Mouse (Mus musculus): ENCODE measurements at regions not wholly inside any gene's neighbourhood (a gene's known extent, or its start where the extent isn't known, plus 50 kb on each side); places are given as distances from the start of the nearest gene placed in this dataset.
A peak's percentile ranks its signal among the peaks of the same experiment; 100 is the strongest.
"Not testable (repeated sequence)": the region's sequence is repeated elsewhere in the genome, so short reads cannot be mapped to it uniquely, and the experiment has no call there.

DNA sequence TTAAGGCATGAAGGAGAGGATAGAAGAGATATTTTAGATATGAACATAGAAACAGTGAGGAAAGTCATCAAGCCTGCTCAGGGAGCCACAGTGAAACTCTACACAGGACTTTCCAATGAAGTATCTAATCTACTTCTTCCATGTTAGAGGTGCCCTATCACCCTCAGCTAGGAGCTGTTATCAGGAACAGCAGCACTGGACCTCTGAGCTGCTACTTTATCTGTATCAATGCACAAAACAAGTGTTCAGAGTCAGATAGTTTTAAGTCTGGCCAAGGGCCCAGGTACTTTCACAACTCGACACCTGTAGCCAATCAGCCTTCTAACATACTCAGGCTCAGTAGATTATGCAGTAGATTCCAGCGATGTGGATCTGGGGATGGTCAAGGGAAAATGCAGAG lies 210.7 kb upstream of the Grid2 start:
- peak; percentile 69 for ATAC-seq (replicated peaks; ENCODE audit: insufficient number of reproducible peaks, low FRiP score, low TSS enrichment)
- no peak overlapping the region for H3K9ac ChIP-seq (ENCODE audit: low read depth, low read length)
- H3K4me2 ChIP-seq: no peak overlapping the region
- 45% methylated on average over 2 of the region's 2 CpGs for WGBS (ENCODE audit: insufficient replicate concordance)
- no peak overlapping the region for H3K27ac ChIP-seq (ENCODE audit: low read depth, low read length)
- H3K4me3 ChIP-seq (ENCODE audit: low read depth, low read length): no peak overlapping the region
- H3K36me3 ChIP-seq (ENCODE audit: control insufficient read depth, insufficient read depth, low read length): no peaks in the 10 kb centered on the region
- no peaks in the 10 kb centered on the region for H3K4me1 ChIP-seq (ENCODE audit: control insufficient read depth, insufficient read depth, low read length)
- H3K9me3 ChIP-seq (replicated peaks; ENCODE audit: control insufficient read depth, low read length): no peaks in the 10 kb centered on the region
- H3K27me3 ChIP-seq (ENCODE audit: control insufficient read depth, insufficient read depth, low read length): no peaks in the 10 kb centered on the region

DNA sequence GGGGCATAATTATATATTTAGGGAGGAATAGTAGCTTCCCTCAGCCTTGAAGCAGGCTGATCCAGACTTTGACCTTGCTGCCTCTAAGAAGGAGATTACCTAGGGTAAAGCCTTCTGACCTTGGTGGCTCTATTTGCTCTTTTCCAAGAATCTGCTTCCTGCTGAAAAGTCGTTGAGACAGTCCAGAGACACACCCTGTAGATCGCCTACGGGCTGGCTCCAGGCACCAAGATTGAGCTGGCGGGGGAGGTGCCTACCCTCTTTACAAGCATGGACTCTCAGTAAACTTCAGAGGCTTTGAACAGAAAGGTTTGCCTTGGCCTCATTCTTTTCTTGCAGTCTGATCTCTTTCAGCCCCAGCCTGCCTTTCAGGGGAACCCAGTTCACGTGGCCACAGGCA lies 191.1 kb upstream of the Grid2 start:
- not testable (repeated sequence) for ATAC-seq (replicated peaks; ENCODE audit: insufficient number of reproducible peaks, low FRiP score, low TSS enrichment); H3K9ac ChIP-seq (ENCODE audit: low read depth, low read length); H3K4me2 ChIP-seq; H3K4me3 ChIP-seq (ENCODE audit: low read depth, low read length); H3K27me3 ChIP-seq (ENCODE audit: control insufficient read depth, insufficient read depth, low read length); H3K4me1 ChIP-seq (ENCODE audit: control insufficient read depth, insufficient read depth, low read length); H3K27ac ChIP-seq (ENCODE audit: low read depth, low read length); H3K9me3 ChIP-seq (replicated peaks; ENCODE audit: control insufficient read depth, low read length); H3K36me3 ChIP-seq (ENCODE audit: control insufficient read depth, insufficient read depth, low read length)
- whole genome bisulfite sequencing (ENCODE audit: insufficient replicate concordance): 68% methylated on average over 5 of the region's 5 CpGs

GRCm38 (mm10) chr6:63088225-63088624 lies 167.5 kb upstream of the Grid2 start:
- no peak overlapping the region for H3K4me2 ChIP-seq
- no peak for ATAC-seq (replicated peaks; ENCODE audit: insufficient number of reproducible peaks, low FRiP score, low TSS enrichment)
- no peak overlapping the region for H3K27ac ChIP-seq (ENCODE audit: low read depth, low read length)
- H3K9me3 ChIP-seq (replicated peaks; ENCODE audit: control insufficient read depth, low read length): no peaks in the 10 kb centered on the region
- no peaks in the 10 kb centered on the region for H3K4me1 ChIP-seq (ENCODE audit: control insufficient read depth, insufficient read depth, low read length)
- no peaks in the 10 kb centered on the region for H3K27me3 ChIP-seq (ENCODE audit: control insufficient read depth, insufficient read depth, low read length)
- no peak overlapping the region for H3K4me3 ChIP-seq (ENCODE audit: low read depth, low read length)
- no peaks in the 10 kb centered on the region for H3K36me3 ChIP-seq (ENCODE audit: control insufficient read depth, insufficient read depth, low read length)
- H3K9ac ChIP-seq (ENCODE audit: low read depth, low read length): no peak overlapping the region

DNA sequence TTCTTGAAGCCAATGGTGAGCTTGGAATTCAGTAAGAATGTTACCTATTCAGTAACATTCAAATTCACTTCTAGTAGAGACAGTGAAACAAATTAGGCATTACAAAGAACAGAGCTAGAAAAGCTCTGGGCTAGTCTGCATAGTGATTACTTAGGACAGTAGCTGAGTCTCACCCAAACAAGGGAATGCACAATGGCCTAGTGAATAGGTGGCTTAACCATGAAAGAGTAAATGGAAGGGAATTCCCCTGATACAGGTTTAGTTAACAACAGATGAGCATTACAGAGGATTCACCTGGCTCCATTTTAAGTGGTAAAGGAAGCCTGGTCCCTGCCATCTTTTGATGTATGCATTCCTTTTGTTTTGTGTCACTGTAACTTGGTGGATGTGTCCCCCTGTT lies 126.8 kb upstream of the Grid2 start:
- H3K9me3 ChIP-seq (replicated peaks; ENCODE audit: control insufficient read depth, low read length); H3K4me3 ChIP-seq (ENCODE audit: low read depth, low read length); H3K27me3 ChIP-seq (ENCODE audit: control insufficient read depth, insufficient read depth, low read length); H3K36me3 ChIP-seq (ENCODE audit: control insufficient read depth, insufficient read depth, low read length); H3K9ac ChIP-seq (ENCODE audit: low read depth, low read length); H3K27ac ChIP-seq (ENCODE audit: low read depth, low read length); H3K4me2 ChIP-seq; H3K4me1 ChIP-seq (ENCODE audit: control insufficient read depth, insufficient read depth, low read length); ATAC-seq (replicated peaks; ENCODE audit: insufficient number of reproducible peaks, low FRiP score, low TSS enrichment): not testable (repeated sequence)

GRCm38 (mm10) chr6:63149300-63149699 lies 106.4 kb upstream of the Grid2 start:
- H3K27ac ChIP-seq (ENCODE audit: low read depth, low read length): no peak overlapping the region
- H3K9ac ChIP-seq (ENCODE audit: low read depth, low read length): no peak overlapping the region
- peak; percentile 73; the same call in 1 of the 2 replicates for ATAC-seq (replicated peaks; ENCODE audit: insufficient number of reproducible peaks, low FRiP score, low TSS enrichment)
- H3K4me1 ChIP-seq (ENCODE audit: control insufficient read depth, insufficient read depth, low read length): no peaks in the 10 kb centered on the region
- H3K9me3 ChIP-seq (replicated peaks; ENCODE audit: control insufficient read depth, low read length): no peaks in the 10 kb centered on the region
- H3K36me3 ChIP-seq (ENCODE audit: control insufficient read depth, insufficient read depth, low read length): no peaks in the 10 kb centered on the region
- H3K4me2 ChIP-seq: no peak overlapping the region
- WGBS (ENCODE audit: insufficient replicate concordance): 52% methylated on average over 2 of the region's 2 CpGs
- H3K27me3 ChIP-seq (ENCODE audit: control insufficient read depth, insufficient read depth, low read length): no peaks in the 10 kb centered on the region
- no peak overlapping the region for H3K4me3 ChIP-seq (ENCODE audit: low read depth, low read length)

- Histone ChIP-seq H3K27ac (ENCODE audit: low read depth, low read length) (no peak overlapping the region), H3K27me3 (ENCODE audit: control insufficient read depth, insufficient read depth, low read length) (no peaks in the 10 kb centered on the region), H3K9ac (ENCODE audit: low read depth, low read length) (no peak overlapping the region), H3K4me2 (no peak overlapping the region), H3K4me3 (ENCODE audit: low read depth, low read length) (no peak overlapping the region), H3K36me3 (ENCODE audit: control insufficient read depth, insufficient read depth, low read length) (no peaks in the 10 kb centered on the region), H3K9me3 (replicated peaks; ENCODE audit: control insufficient read depth, low read length) (no peaks in the 10 kb centered on the region), H3K4me1 (ENCODE audit: control insufficient read depth, insufficient read depth, low read length) (no peaks in the 10 kb centered on the region)
- WGBS (ENCODE audit: insufficient replicate concordance): 80% methylated on average over 2 of the region's 2 CpGs
- ATAC-seq (replicated peaks; ENCODE audit: insufficient number of reproducible peaks, low FRiP score, low TSS enrichment): no peak
Measured at GRCm38 (mm10) chr6:63180210-63180609, 75.5 kb upstream of the Grid2 start.
